Mouse (Mus musculus): ENCODE results near the gene Arhgap27. TPM values are rescaled to one million over a fixed set of nuclear protein-coding genes. Genes with fewer than 3 reads are reported as not detected.

The Arhgap27 gene
- polyA plus RNA-seq, 1 experiment from 2014 or later: 3.4 TPM

- 55% methylated on average over 5 of the region's 5 CpGs for WGBS (ENCODE audit: insufficient replicate concordance)
- H3K4me3 ChIP-seq (ENCODE audit: low read depth, low read length): no peak overlapping the region
- no peaks in the 10 kb centered on the region for H3K9me3 ChIP-seq (replicated peaks; ENCODE audit: control insufficient read depth, low read length)
- no peak for ATAC-seq (replicated peaks; ENCODE audit: insufficient number of reproducible peaks, low FRiP score, low TSS enrichment)
- H3K27me3 ChIP-seq (ENCODE audit: control insufficient read depth, insufficient read depth, low read length): no peaks in the 10 kb centered on the region
- H3K9ac ChIP-seq (ENCODE audit: low read depth, low read length): no peak overlapping the region
- H3K4me1 ChIP-seq (ENCODE audit: control insufficient read depth, insufficient read depth, low read length): peaks cover 12% of the 10 kb centered on the region
- no peak overlapping the region for H3K4me2 ChIP-seq
- no peak overlapping the region for H3K27ac ChIP-seq (ENCODE audit: low read depth, low read length)
- no peaks in the 10 kb centered on the region for H3K36me3 ChIP-seq (ENCODE audit: control insufficient read depth, insufficient read depth, low read length)
Observed at GRCm38 (mm10) chr11:103346657-103347056, 16.8 kb downstream of the Arhgap27 start.

GRCm38 (mm10) chr11:103346236-103346635 lies 17.3 kb downstream of the Arhgap27 start:
- Histone ChIP-seq H3K27ac (ENCODE audit: low read depth, low read length) (no peak overlapping the region), H3K9ac (ENCODE audit: low read depth, low read length) (no peak overlapping the region), H3K4me2 (no peak overlapping the region), H3K4me1 (ENCODE audit: control insufficient read depth, insufficient read depth, low read length) (peaks cover 12% of the 10 kb centered on the region), H3K9me3 (replicated peaks; ENCODE audit: control insufficient read depth, low read length) (no peaks in the 10 kb centered on the region), H3K36me3 (ENCODE audit: control insufficient read depth, insufficient read depth, low read length) (no peaks in the 10 kb centered on the region), H3K27me3 (ENCODE audit: control insufficient read depth, insufficient read depth, low read length) (no peaks in the 10 kb centered on the region), H3K4me3 (ENCODE audit: low read depth, low read length) (no peak overlapping the region)
- WGBS (ENCODE audit: insufficient replicate concordance): 52% methylated on average over 7 of the region's 7 CpGs
- no peak for ATAC-seq (replicated peaks; ENCODE audit: insufficient number of reproducible peaks, low FRiP score, low TSS enrichment)

- H3K27me3 ChIP-seq (ENCODE audit: control insufficient read depth, insufficient read depth, low read length): no peaks in the 10 kb centered on the region
- no peaks in the 10 kb centered on the region for H3K9me3 ChIP-seq (replicated peaks; ENCODE audit: control insufficient read depth, low read length)
- no peak for ATAC-seq (replicated peaks; ENCODE audit: insufficient number of reproducible peaks, low FRiP score, low TSS enrichment)
- no peak overlapping the region for H3K4me3 ChIP-seq (ENCODE audit: low read depth, low read length)
- no peak overlapping the region for H3K9ac ChIP-seq (ENCODE audit: low read depth, low read length)
- WGBS (ENCODE audit: insufficient replicate concordance): 74% methylated on average over 7 of the region's 7 CpGs
- no peaks in the 10 kb centered on the region for H3K36me3 ChIP-seq (ENCODE audit: control insufficient read depth, insufficient read depth, low read length)
- no peak overlapping the region for H3K4me2 ChIP-seq
- H3K27ac ChIP-seq (ENCODE audit: low read depth, low read length): no peak overlapping the region
- H3K4me1 ChIP-seq (ENCODE audit: control insufficient read depth, insufficient read depth, low read length): peaks cover 12% of the 10 kb centered on the region
Observed at GRCm38 (mm10) chr11:103345408-103346091, 17.9 kb downstream of the Arhgap27 start.

GRCm38 (mm10) chr11:103344494-103345332 lies 18.8 kb downstream of the Arhgap27 start:
- H3K4me3 ChIP-seq (ENCODE audit: low read depth, low read length): no peak overlapping the region
- no peaks in the 10 kb centered on the region for H3K9me3 ChIP-seq (replicated peaks; ENCODE audit: control insufficient read depth, low read length)
- ATAC-seq (replicated peaks; ENCODE audit: insufficient number of reproducible peaks, low FRiP score, low TSS enrichment): no peak
- H3K27me3 ChIP-seq (ENCODE audit: control insufficient read depth, insufficient read depth, low read length): no peaks in the 10 kb centered on the region
- no peak overlapping the region for H3K27ac ChIP-seq (ENCODE audit: low read depth, low read length)
- no peaks in the 10 kb centered on the region for H3K36me3 ChIP-seq (ENCODE audit: control insufficient read depth, insufficient read depth, low read length)
- 65% methylated on average over 19 of the region's 19 CpGs for WGBS (ENCODE audit: insufficient replicate concordance)
- peaks cover 13% of the 10 kb centered on the region for H3K4me1 ChIP-seq (ENCODE audit: control insufficient read depth, insufficient read depth, low read length)
- H3K4me2 ChIP-seq: no peak overlapping the region
- H3K9ac ChIP-seq (ENCODE audit: low read depth, low read length): no peak overlapping the region

- Histone ChIP-seq H3K27me3 (ENCODE audit: control insufficient read depth, insufficient read depth, low read length) (no peaks in the 10 kb centered on the region), H3K36me3 (ENCODE audit: control insufficient read depth, insufficient read depth, low read length) (no peaks in the 10 kb centered on the region), H3K9me3 (replicated peaks; ENCODE audit: control insufficient read depth, low read length) (no peaks in the 10 kb centered on the region), H3K4me2 (peak overlapping the region; percentile 1; the same call in 1 of the 2 replicates), H3K4me1 (ENCODE audit: control insufficient read depth, insufficient read depth, low read length) (peaks cover 15% of the 10 kb centered on the region), H3K27ac (ENCODE audit: low read depth, low read length) (no peak overlapping the region), H3K4me3 (ENCODE audit: low read depth, low read length) (no peak overlapping the region), H3K9ac (ENCODE audit: low read depth, low read length) (no peak overlapping the region)
- WGBS (ENCODE audit: insufficient replicate concordance): 82% methylated on average over 1 of the region's 1 CpGs
- no peak for ATAC-seq (replicated peaks; ENCODE audit: insufficient number of reproducible peaks, low FRiP score, low TSS enrichment)
Observed at GRCm38 (mm10) chr11:103343881-103344280, 19.6 kb downstream of the Arhgap27 start.

GRCm38 (mm10) chr11:103343063-103343462 lies 20.4 kb downstream of the Arhgap27 start:
- no peaks in the 10 kb centered on the region; the same call in 1 of the 2 replicates for H3K27me3 ChIP-seq (ENCODE audit: control insufficient read depth, insufficient read depth, low read length)
- H3K36me3 ChIP-seq (ENCODE audit: control insufficient read depth, insufficient read depth, low read length): no peaks in the 10 kb centered on the region
- H3K27ac ChIP-seq (ENCODE audit: low read depth, low read length): no peak overlapping the region
- peaks cover 15% of the 10 kb centered on the region for H3K4me1 ChIP-seq (ENCODE audit: control insufficient read depth, insufficient read depth, low read length)
- no peak overlapping the region for H3K9ac ChIP-seq (ENCODE audit: low read depth, low read length)
- ATAC-seq (replicated peaks; ENCODE audit: insufficient number of reproducible peaks, low FRiP score, low TSS enrichment): no peak
- no peak overlapping the region for H3K4me2 ChIP-seq
- H3K9me3 ChIP-seq (replicated peaks; ENCODE audit: control insufficient read depth, low read length): no peaks in the 10 kb centered on the region
- H3K4me3 ChIP-seq (ENCODE audit: low read depth, low read length): no peak overlapping the region
- WGBS (ENCODE audit: insufficient replicate concordance): 81% methylated on average over 6 of the region's 6 CpGs

- Histone ChIP-seq H3K4me1 (ENCODE audit: control insufficient read depth, insufficient read depth, low read length) (peaks cover 9% of the 10 kb centered on the region), H3K9me3 (replicated peaks; ENCODE audit: control insufficient read depth, low read length) (no peaks in the 10 kb centered on the region), H3K27me3 (ENCODE audit: control insufficient read depth, insufficient read depth, low read length) (peaks cover 2% of the 10 kb centered on the region; the same call in 1 of the 2 replicates), H3K36me3 (ENCODE audit: control insufficient read depth, insufficient read depth, low read length) (no peaks in the 10 kb centered on the region), H3K4me3 (ENCODE audit: low read depth, low read length) (no peak overlapping the region), H3K4me2 (no peak overlapping the region), H3K9ac (ENCODE audit: low read depth, low read length) (no peak overlapping the region), H3K27ac (ENCODE audit: low read depth, low read length) (no peak overlapping the region)
- 34% methylated on average over 7 of the region's 7 CpGs for WGBS (ENCODE audit: insufficient replicate concordance)
- ATAC-seq (replicated peaks; ENCODE audit: insufficient number of reproducible peaks, low FRiP score, low TSS enrichment): no peak
Observed at GRCm38 (mm10) chr11:103340677-103341076, 22.8 kb downstream of the Arhgap27 start.

GRCm38 (mm10) chr11:103340130-103340529 lies 23.4 kb downstream of the Arhgap27 start:
- Histone ChIP-seq H3K4me3 (ENCODE audit: low read depth, low read length) (no peak overlapping the region), H3K9me3 (replicated peaks; ENCODE audit: control insufficient read depth, low read length) (no peaks in the 10 kb centered on the region), H3K27me3 (ENCODE audit: control insufficient read depth, insufficient read depth, low read length) (peaks cover 2% of the 10 kb centered on the region; the same call in 1 of the 2 replicates), H3K36me3 (ENCODE audit: control insufficient read depth, insufficient read depth, low read length) (no peaks in the 10 kb centered on the region), H3K9ac (ENCODE audit: low read depth, low read length) (no peak overlapping the region), H3K4me1 (ENCODE audit: control insufficient read depth, insufficient read depth, low read length) (peaks cover 9% of the 10 kb centered on the region), H3K27ac (ENCODE audit: low read depth, low read length) (no peak overlapping the region), H3K4me2 (peak overlapping the region; percentile 36)
- no peak for ATAC-seq (replicated peaks; ENCODE audit: insufficient number of reproducible peaks, low FRiP score, low TSS enrichment)
- 61% methylated on average over 19 of the region's 19 CpGs for WGBS (ENCODE audit: insufficient replicate concordance)
